Mouse (Mus musculus): Measurements from ENCODE around the gene Gkap1.

Gene Gkap1

GRCm38 (mm10) chr13:58261674-58262073 lies 13.8 kb downstream of the Gkap1 start:
- no peak for DNase-seq

GRCm38 (mm10) chr13:58253268-58253667 lies 22.2 kb downstream of the Gkap1 start:
- no peak for DNase-seq

GRCm38 (mm10) chr13:58248957-58249356 lies 26.5 kb downstream of the Gkap1 start:
- DNase-seq, result no peak

GRCm38 (mm10) chr13:58236536-58236935 lies 39.0 kb downstream of the Gkap1 start:
- no peak for DNase-seq

- DNase-seq, result peak; percentile 60
These were observed 42.9 kb downstream of the Gkap1 start for GRCm38 (mm10) chr13:58232611-58233010.

- DNase-seq, result no peak
These were observed 43.4 kb downstream of the Gkap1 start for GRCm38 (mm10) chr13:58232070-58232469.

- DNase-seq, result no peak
These were observed 46.9 kb downstream of the Gkap1 start for GRCm38 (mm10) chr13:58228624-58229023.

- no peak for DNase-seq
These were observed 49.8 kb downstream of the Gkap1 start for GRCm38 (mm10) chr13:58225694-58226093.

- no peak for DNase-seq
These were observed 55.3 kb downstream of the Gkap1 start for GRCm38 (mm10) chr13:58220206-58220605.

- no peak for DNase-seq
These were observed 58.0 kb downstream of the Gkap1 start for GRCm38 (mm10) chr13:58217536-58217935.

- DNase-seq, result no peak
These were observed 59.1 kb downstream of the Gkap1 start for GRCm38 (mm10) chr13:58216395-58216794.

- DNase-seq, result peak; percentile 92
These were observed 59.7 kb downstream of the Gkap1 start, which contains the start of gene Ubqln1 for GRCm38 (mm10) chr13:58215592-58216341. Gene Ubqln1, minus strand, starts transcription at chr13:58215653.

- DNase-seq, result no peak
These were observed 60.3 kb downstream of the Gkap1 start for GRCm38 (mm10) chr13:58215253-58215591.

- DNase-seq, result peak; percentile 48
These were observed 60.9 kb downstream of the Gkap1 start for GRCm38 (mm10) chr13:58214346-58215252.

GRCm38 (mm10) chr13:58213801-58214200 lies 61.7 kb downstream of the Gkap1 start:
- DNase-seq, result peak; percentile 36

GRCm38 (mm10) chr13:58212530-58212929 lies 63.0 kb downstream of the Gkap1 start:
- DNase-seq, result no peak

GRCm38 (mm10) chr13:58210441-58210840 lies 65.1 kb downstream of the Gkap1 start:
- DNase-seq, result no peak

GRCm38 (mm10) chr13:58206084-58206483 lies 69.4 kb downstream of the Gkap1 start:
- no peak for DNase-seq

GRCm38 (mm10) chr13:58204986-58205385 lies 70.5 kb downstream of the Gkap1 start:
- no peak for DNase-seq

- no peak for DNase-seq
These were observed 71.3 kb downstream of the Gkap1 start for GRCm38 (mm10) chr13:58204202-58204601.

GRCm38 (mm10) chr13:58202903-58203302 lies 72.6 kb downstream of the Gkap1 start:
- DNase-seq, result no peak

GRCm38 (mm10) chr13:58201908-58202307 lies 73.6 kb downstream of the Gkap1 start:
- no peak for DNase-seq

- DNase-seq, result no peak
These were observed 74.2 kb downstream of the Gkap1 start for GRCm38 (mm10) chr13:58201343-58201742.
